Mouse (Mus musculus): ENCODE measurements at regions not wholly inside any gene's neighbourhood (a gene's known extent, or its start where the extent isn't known, plus 50 kb on each side); places are given as distances from the start of the nearest gene placed in this dataset.

DNA sequence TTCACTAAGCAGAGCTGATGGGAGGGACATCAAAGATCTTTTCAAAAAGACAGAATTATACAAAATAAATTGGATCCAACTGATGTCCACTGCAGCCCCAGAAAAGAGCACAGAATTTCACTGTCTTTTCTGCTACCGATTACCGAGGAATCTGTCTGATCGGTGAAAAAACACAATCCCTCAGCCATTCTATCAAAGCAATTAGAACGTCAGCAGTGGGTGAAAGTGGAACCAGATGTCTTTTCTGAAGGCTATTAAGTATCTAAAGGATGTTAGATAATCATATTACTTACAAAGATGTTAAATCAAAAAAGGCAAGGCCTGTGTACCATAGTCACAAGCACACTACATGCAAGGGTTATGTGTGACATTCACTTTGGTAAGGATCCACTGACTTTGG lies 315.2 kb downstream of the Dcdc2c start:
- no peaks in the 10 kb centered on the region for H3K36me3 ChIP-seq (ENCODE audit: control insufficient read depth in 1 of 2, insufficient read depth in 2 of 2, low read length in 2 of 2)
- H3K27me3 ChIP-seq (ENCODE audit: control insufficient read depth in 1 of 2, insufficient read depth in 2 of 2, low read length in 2 of 2) = no peaks in the 10 kb centered on the region
- H3K4me1 ChIP-seq (ENCODE audit: control insufficient read depth in 1 of 2, insufficient read depth in 2 of 2, low read length in 2 of 2) = no peaks in the 10 kb centered on the region
- no peak overlapping the region for H3K4me3 ChIP-seq (ENCODE audit: control insufficient read depth in 1 of 2, insufficient read depth in 1 of 2, low read depth in 2 of 2, low read length in 2 of 2)
- no peak overlapping the region for H3K27ac ChIP-seq (ENCODE audit: control insufficient read depth, low read depth, low read length)
- H3K79me2 ChIP-seq (ENCODE audit: control insufficient read depth, insufficient read depth, low read length, poor library complexity) = no peaks in the 10 kb centered on the region
- H3K9me3 ChIP-seq (replicated peaks; ENCODE audit: insufficient read depth, low read length) = no peaks in the 10 kb centered on the region
- DNase-seq (ENCODE audit: low read depth, low spot score) = no peak
- no peak for TF ChIP-seq UBTF (IDR thresholded peaks at IDR 0.05; ENCODE audit: borderline replicate concordance, insufficient read depth, low read depth, low read length)
- no peak for TF ChIP-seq BHLHE40 (IDR thresholded peaks at IDR 0.05; ENCODE audit: borderline replicate concordance, low read depth, low read length)
- no peak for TF ChIP-seq RAD21 (IDR thresholded peaks at IDR 0.05; ENCODE audit: low read depth, low read length)
- TF ChIP-seq NRF1 (IDR thresholded peaks at IDR 0.05; ENCODE audit: insufficient read depth, low read depth, low read length, poor library complexity, severe bottlenecking) = no peak
- TF ChIP-seq MAZ (IDR thresholded peaks at IDR 0.05; ENCODE audit: low read depth, low read length) = no peak
- TF ChIP-seq ZKSCAN1 (IDR thresholded peaks at IDR 0.05; ENCODE audit: low read depth, low read length) = no peak
- no peak for TF ChIP-seq ZMIZ1 (IDR thresholded peaks at IDR 0.05; ENCODE audit: low read depth, low read length)
- TF ChIP-seq E2F4 (IDR thresholded peaks at IDR 0.05; ENCODE audit: borderline replicate concordance, low read depth, low read length) = no peak
- TF ChIP-seq ZNF384 (IDR thresholded peaks at IDR 0.05; ENCODE audit: low read depth, low read length) = no peak
- no peak for TF ChIP-seq ZC3H11A (IDR thresholded peaks at IDR 0.05; ENCODE audit: low read depth, low read length)
- TF ChIP-seq GABPA (IDR thresholded peaks at IDR 0.05; ENCODE audit: low read depth, low read length) = no peak
- H3K9ac ChIP-seq (ENCODE audit: control insufficient read depth, low read depth, low read length, poor library complexity, severe bottlenecking) = no peak overlapping the region

DNA sequence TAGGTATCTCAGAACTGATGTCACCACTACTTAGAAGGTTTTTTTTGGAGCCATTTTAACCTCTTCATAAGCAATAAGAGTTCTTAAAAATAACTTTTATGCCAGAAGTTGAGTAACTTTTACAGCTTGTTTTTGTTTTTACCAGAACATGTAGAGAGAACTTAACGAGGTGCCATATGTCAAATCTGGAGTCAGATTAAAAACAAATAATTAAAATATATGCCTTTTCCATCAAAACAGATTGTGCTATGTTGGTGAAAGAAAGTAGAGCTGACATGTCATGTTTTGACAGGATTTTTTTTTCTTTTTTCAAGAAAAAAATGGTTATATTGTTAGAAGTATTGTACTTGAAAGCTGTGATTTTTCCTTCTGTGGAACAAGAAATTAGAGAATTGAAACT lies 349.4 kb downstream of the Dcdc2c start:
- no peak for TF ChIP-seq CHD2 (IDR thresholded peaks at IDR 0.05; ENCODE audit: low read length)
- no peak for TF ChIP-seq CHD1 (IDR thresholded peaks at IDR 0.05; ENCODE audit: low read depth, low read length)
- TF ChIP-seq CTCF (IDR thresholded peaks at IDR 0.05 in 2 of 3, conservative IDR thresholded peaks at IDR 0.05 in 1 of 3; ENCODE audit: control insufficient read depth in 1 of 3, insufficient read depth in 1 of 3, low read depth in 2 of 3, low read length in 3 of 3, poor library complexity in 1 of 3, severe bottlenecking in 1 of 3) = no peak
- no peak for TF ChIP-seq MAZ (IDR thresholded peaks at IDR 0.05; ENCODE audit: low read depth, low read length)
- no peak for TF ChIP-seq ZMIZ1 (IDR thresholded peaks at IDR 0.05; ENCODE audit: low read depth, low read length)
- no peak for TF ChIP-seq POLR2AphosphoS2 (IDR thresholded peaks at IDR 0.05; ENCODE audit: low read length)
- no peak for TF ChIP-seq RAD21 (IDR thresholded peaks at IDR 0.05; ENCODE audit: low read depth, low read length)
- TF ChIP-seq NELFE (IDR thresholded peaks at IDR 0.05; ENCODE audit: low read depth, low read length) = no peak
- no peak for TF ChIP-seq TBP (IDR thresholded peaks at IDR 0.05; ENCODE audit: low read depth, low read length)
- TF ChIP-seq TAL1 (IDR thresholded peaks at IDR 0.05; ENCODE audit: low read length) = no peak
- no peak for TF ChIP-seq MEF2A (IDR thresholded peaks at IDR 0.05; ENCODE audit: extremely low read depth, insufficient replicate concordance, low read depth, low read length, poor library complexity, severe bottlenecking)
- H3K27ac ChIP-seq (ENCODE audit: control insufficient read depth, low read depth, low read length) = no peak overlapping the region
- no peaks in the 10 kb centered on the region for H3K79me2 ChIP-seq (ENCODE audit: control insufficient read depth, insufficient read depth, low read length, poor library complexity)
- H3K36me3 ChIP-seq (ENCODE audit: control insufficient read depth in 1 of 2, insufficient read depth in 2 of 2, low read length in 2 of 2) = no peaks in the 10 kb centered on the region
- no peaks in the 10 kb centered on the region for H3K4me1 ChIP-seq (ENCODE audit: control insufficient read depth in 1 of 2, insufficient read depth in 2 of 2, low read length in 2 of 2)
- no peaks in the 10 kb centered on the region for H3K9me3 ChIP-seq (replicated peaks; ENCODE audit: insufficient read depth, low read length)
- DNase-seq (ENCODE audit: low read depth, low spot score) = no peak
- H3K27me3 ChIP-seq (ENCODE audit: control insufficient read depth in 1 of 2, insufficient read depth in 2 of 2, low read length in 2 of 2) = no peaks in the 10 kb centered on the region
- no peak overlapping the region for H3K4me3 ChIP-seq (ENCODE audit: control insufficient read depth in 1 of 2, insufficient read depth in 1 of 2, low read depth in 2 of 2, low read length in 2 of 2)
- no peak overlapping the region for H3K9ac ChIP-seq (ENCODE audit: control insufficient read depth, low read depth, low read length, poor library complexity, severe bottlenecking)

All from MEL (cell line).